Mouse (Mus musculus) monocyte, adult 2 months (primary cell): Measurements from ENCODE around the gene Trim54.

ENCODE experiments used
- DNase-seq, 2 experiments: peaks; one replicate each; pipeline ENCODE4 v3.0.0; 2022; ENCODE audit warnings: low spot score in 2 of 2, low read depth in 1 of 2

The Trim54 gene

GRCm38 (mm10) chr5:31116354-31116753 is at the start of gene Trim54:
TSS of gene Trim54 (plus strand) at chr5:31116712.
- DNase-seq, result no peak

- DNase-seq, result no peak
Measured at GRCm38 (mm10) chr5:31069810-31070209, 46.7 kb upstream of the Trim54 start.

- no peak for DNase-seq
Measured at GRCm38 (mm10) chr5:31071059-31071458, 45.5 kb upstream of the Trim54 start.

GRCm38 (mm10) chr5:31071821-31072220 is 44.7 kb upstream of the Trim54 start:
- DNase-seq, result no peak

- no peak for DNase-seq
Measured at GRCm38 (mm10) chr5:31073176-31073575, 43.3 kb upstream of the Trim54 start.

GRCm38 (mm10) chr5:31076346-31076745 is 40.2 kb upstream of the Trim54 start:
- DNase-seq, result no peak

- DNase-seq, result no peak
Measured at GRCm38 (mm10) chr5:31080059-31080794, 36.3 kb upstream of the Trim54 start.

- no peak for DNase-seq
Measured at GRCm38 (mm10) chr5:31080795-31081164, 35.7 kb upstream of the Trim54 start.

- peak in 1 of 2 experiments; percentile 22 for DNase-seq
Measured at GRCm38 (mm10) chr5:31081386-31081785, 35.1 kb upstream of the Trim54 start.

- DNase-seq, result peak in 1 of 2 experiments; percentile 45
Measured at GRCm38 (mm10) chr5:31082355-31082754, 34.2 kb upstream of the Trim54 start.

- no peak for DNase-seq
Measured at GRCm38 (mm10) chr5:31082935-31083625, 33.4 kb upstream of the Trim54 start.

GRCm38 (mm10) chr5:31083949-31084348 is 32.6 kb upstream of the Trim54 start:
- DNase-seq, result no peak

- DNase-seq, result no peak
Measured at GRCm38 (mm10) chr5:31086606-31087005, 29.9 kb upstream of the Trim54 start.

GRCm38 (mm10) chr5:31087131-31087530 is 29.4 kb upstream of the Trim54 start:
- DNase-seq, result no peak

- DNase-seq, result no peak
Measured at GRCm38 (mm10) chr5:31092231-31092975, 24.1 kb upstream of the Trim54 start.

GRCm38 (mm10) chr5:31093151-31094041 is 23.1 kb upstream of the Trim54 start:
- no peak for DNase-seq

- no peak for DNase-seq
Measured at GRCm38 (mm10) chr5:31094100-31094798, 22.3 kb upstream of the Trim54 start.

- DNase-seq, result peak; percentile 86 to 88
Measured at GRCm38 (mm10) chr5:31094799-31095691, 21.5 kb upstream of the Trim54 start.
